Mouse (Mus musculus) lung, postnatal 0 days (tissue): ENCODE measurements at regions not wholly inside any gene's neighbourhood (a gene's known extent, or its start where the extent isn't known, plus 50 kb on each side); places are given as distances from the start of the nearest gene placed in this dataset.
"Not testable (repeated sequence)": the region's sequence is repeated elsewhere in the genome, so short reads cannot be mapped to it uniquely, and the experiment has no call there.

ENCODE experiments used
- ATAC-seq: fragments of 200-750 bp; cut with Nextera tagmentation; 2 replicates; pipeline ENCODE4 v1.8.0; 2017; ENCODE audit warnings: moderate library complexity
- DNase-seq: peaks from one replicate; pipeline ENCODE4 v3.0.0-alpha.2; 2016; ENCODE audit warnings: low spot score
- H3K27ac ChIP-seq: fragments of 300-500 bp; sonication (generic); 2 replicates; pipeline ENCODE4 v1.5.1; 2014; ENCODE audit warnings: antibody characterized with exemption, mild to moderate bottlenecking, low read length, mixed read lengths
- H3K27me3 ChIP-seq: fragments of 300-500 bp; sonication (generic); replicated peaks from 2 replicates; pipeline ENCODE4 v1.6.1; 2014; ENCODE audit warnings: low read length, mixed read lengths; ENCODE audit not compliant: insufficient read depth
- H3K36me3 ChIP-seq: fragments of 300-500 bp; sonication (generic); 2 replicates; pipeline ENCODE4 v1.6.1; 2014; ENCODE audit warnings: low read length, mixed read lengths; ENCODE audit not compliant: insufficient read depth
- H3K4me1 ChIP-seq: fragments of 300-500 bp; sonication (generic); 2 replicates; pipeline ENCODE4 v1.6.1; 2014; ENCODE audit warnings: antibody characterized with exemption, low read depth, low read length, mixed read lengths; ENCODE audit not compliant: insufficient read depth
- H3K4me2 ChIP-seq: fragments of 300-500 bp; sonication (generic); replicated peaks from 2 replicates; pipeline ENCODE4 v1.6.1; 2014; ENCODE audit warnings: low read depth, mild to moderate bottlenecking, low read length, moderate library complexity, mixed read lengths
- H3K4me3 ChIP-seq: fragments of 300-500 bp; sonication (generic); 2 replicates; pipeline ENCODE4 v1.5.1; 2014; ENCODE audit warnings: low read depth, low read length
- H3K9ac ChIP-seq: fragments of 300-500 bp; sonication (generic); replicated peaks from 2 replicates; pipeline ENCODE4 v1.6.1; 2014; ENCODE audit warnings: low read depth, mild to moderate bottlenecking
- H3K9me3 ChIP-seq: fragments of 300-500 bp; sonication (generic); 2 replicates; pipeline ENCODE4 v1.6.1; 2016; ENCODE audit warnings: low read length, mixed read lengths
- CTCF ChIP-seq: IDR thresholded peaks from 2 replicates; pipeline ENCODE4 v1.5.1; 2016; ENCODE audit warnings: antibody characterized with exemption, mild to moderate bottlenecking
- EP300 ChIP-seq: IDR thresholded peaks from 2 replicates; pipeline ENCODE4 v1.6.1; 2016; ENCODE audit warnings: antibody characterized with exemption, mild to moderate bottlenecking, control low read depth
- WGBS: fragments of 180-500 bp; shearing (Covaris S2); extraction: QIAGEN DNeasy Blood & Tissue Kit; methylation state at CpG from one replicate; pipeline ENCODE4 v1.1.7; 2014; 5-methylcytosine and 5-hydroxymethylcytosine counted together

DNA sequence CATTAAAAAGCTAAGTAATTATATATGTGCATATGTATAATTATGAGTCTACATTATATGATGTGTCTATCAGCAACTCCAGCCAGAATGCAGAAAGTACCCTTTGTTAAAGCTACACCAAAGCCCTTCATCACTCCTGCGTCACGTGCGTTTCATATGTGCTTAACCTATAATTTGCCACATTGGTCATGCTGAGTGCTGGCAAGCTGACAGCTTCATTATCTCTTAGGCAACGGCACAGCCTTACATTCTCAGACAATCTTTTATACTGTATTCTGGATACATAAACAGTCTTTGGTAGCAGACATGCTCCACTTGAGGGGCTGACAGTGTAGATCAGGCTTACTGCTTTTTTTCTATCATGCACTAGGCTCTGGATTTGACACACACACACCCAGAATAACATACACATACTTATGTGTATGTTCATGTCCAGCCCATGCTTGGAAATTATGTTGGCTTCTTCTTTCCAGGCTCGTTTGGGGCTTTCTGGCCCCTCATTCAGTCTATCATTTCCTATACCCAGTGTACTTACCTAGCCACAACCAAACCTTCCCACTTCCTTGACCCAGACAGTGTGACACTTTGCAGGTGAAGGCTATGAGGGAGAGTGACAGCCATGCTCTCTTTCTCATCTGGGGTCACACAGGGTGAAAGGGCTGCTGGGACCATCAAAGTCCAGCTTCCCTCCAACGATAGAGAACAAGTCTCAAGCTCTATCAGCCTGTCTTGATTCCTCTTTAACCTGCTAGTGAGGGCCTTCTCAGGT is 692.5 kb upstream of the Intu start:
- Histone ChIP-seq H3K9ac (no peak overlapping the region), H3K27me3 (no peaks in the 10 kb centered on the region), H3K4me2 (no peak overlapping the region), H3K27ac (no peak overlapping the region), H3K4me1 (no peaks in the 10 kb centered on the region), H3K9me3 (no peaks in the 10 kb centered on the region), H3K4me3 (no peak overlapping the region), H3K36me3 (no peaks in the 10 kb centered on the region)
- no peak for DNase-seq
- ATAC-seq, result no peak
- TF ChIP-seq EP300, result no peak
- TF ChIP-seq CTCF, result no peak
- 49% methylated on average over 6 of the region's 6 CpGs for WGBS

DNA sequence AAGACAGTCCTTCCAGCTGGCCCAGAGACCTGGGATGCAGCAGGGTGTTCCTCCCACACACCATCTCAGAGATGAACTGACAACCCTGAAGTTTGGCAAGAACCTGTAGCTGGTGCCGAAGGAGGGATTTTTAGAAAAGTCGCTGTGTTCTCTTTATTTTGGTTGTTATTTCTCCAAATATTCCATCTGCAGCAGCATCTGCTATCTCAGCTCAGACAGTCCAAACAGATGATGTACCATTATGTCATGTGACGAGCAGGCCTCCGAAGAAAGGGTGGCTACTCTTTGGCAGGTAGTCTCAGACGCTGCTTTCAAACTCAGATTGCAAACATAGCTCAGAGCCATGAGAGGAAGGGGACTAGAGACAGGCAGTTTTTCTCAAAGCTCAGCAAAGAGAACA is 690.1 kb upstream of the Intu start:
- ATAC-seq (no peak), DNase-seq (no peak)
- 82% methylated on average over 5 of the region's 5 CpGs for WGBS
- H3K4me3 ChIP-seq, result no peak overlapping the region
- no peak overlapping the region for H3K27ac ChIP-seq
- TF ChIP-seq CTCF, result no peak
- no peak for TF ChIP-seq EP300
- H3K36me3 ChIP-seq, result no peaks in the 10 kb centered on the region
- no peaks in the 10 kb centered on the region for H3K27me3 ChIP-seq
- no peaks in the 10 kb centered on the region for H3K9me3 ChIP-seq
- no peak overlapping the region for H3K4me2 ChIP-seq
- H3K9ac ChIP-seq, result no peak overlapping the region
- no peaks in the 10 kb centered on the region for H3K4me1 ChIP-seq

DNA sequence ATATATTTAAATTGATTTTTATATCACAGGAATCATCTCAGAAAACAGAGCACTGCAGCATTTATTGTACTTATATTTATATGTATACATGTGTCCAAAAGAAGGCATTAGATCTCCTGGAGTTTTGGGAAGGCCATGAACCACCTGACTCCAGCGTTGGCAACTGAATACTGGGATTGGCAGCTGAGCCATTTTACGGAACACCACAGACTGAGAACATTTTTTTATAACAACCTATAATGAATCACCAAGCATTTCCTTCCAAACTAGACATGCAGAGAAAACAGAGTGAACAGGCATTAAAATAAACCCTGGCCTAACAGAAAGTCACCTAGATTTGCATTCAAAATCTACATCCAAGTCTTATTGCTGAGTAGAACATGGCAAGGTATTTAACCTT is 686.0 kb upstream of the Intu start:
- Histone ChIP-seq H3K36me3 (no peaks in the 10 kb centered on the region), H3K4me3 (no peak overlapping the region), H3K27me3 (no peaks in the 10 kb centered on the region), H3K4me1 (no peaks in the 10 kb centered on the region), H3K27ac (no peak overlapping the region), H3K9me3 (no peaks in the 10 kb centered on the region), H3K4me2 (no peak overlapping the region), H3K9ac (no peak overlapping the region)
- ATAC-seq (no peak), DNase-seq (no peak)
- 73% methylated on average over 2 of the region's 2 CpGs for WGBS
- TF ChIP-seq CTCF, result no peak
- no peak for TF ChIP-seq EP300

DNA sequence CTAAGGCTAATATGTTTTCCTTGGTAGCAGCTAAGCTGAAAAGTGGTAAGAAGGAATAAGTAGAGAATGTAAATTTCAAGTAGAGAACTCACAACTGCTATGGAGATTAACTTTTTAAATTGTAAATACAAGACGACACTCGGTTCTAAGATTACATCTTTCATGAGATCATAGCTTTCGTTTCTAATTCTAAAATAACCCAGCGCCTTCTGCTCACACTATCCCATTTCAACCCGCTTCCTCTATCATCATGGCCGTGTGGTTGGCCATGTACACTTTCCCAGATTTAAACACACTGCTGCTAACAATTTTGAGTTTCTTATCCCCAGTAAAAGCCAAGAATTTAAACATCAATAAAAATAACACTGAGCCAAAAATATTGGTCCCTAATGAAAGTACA is 682.3 kb upstream of the Intu start:
- Histone ChIP-seq H3K27me3 (no peaks in the 10 kb centered on the region), H3K9ac (no peak overlapping the region), H3K27ac (no peak overlapping the region), H3K4me2 (no peak overlapping the region), H3K4me3 (no peak overlapping the region), H3K9me3 (no peaks in the 10 kb centered on the region), H3K36me3 (no peaks in the 10 kb centered on the region), H3K4me1 (no peaks in the 10 kb centered on the region)
- TF ChIP-seq EP300 (no peak), CTCF (no peak)
- ATAC-seq, result no peak
- no peak for DNase-seq
- WGBS, result 85% methylated on average over 6 of the region's 6 CpGs

DNA sequence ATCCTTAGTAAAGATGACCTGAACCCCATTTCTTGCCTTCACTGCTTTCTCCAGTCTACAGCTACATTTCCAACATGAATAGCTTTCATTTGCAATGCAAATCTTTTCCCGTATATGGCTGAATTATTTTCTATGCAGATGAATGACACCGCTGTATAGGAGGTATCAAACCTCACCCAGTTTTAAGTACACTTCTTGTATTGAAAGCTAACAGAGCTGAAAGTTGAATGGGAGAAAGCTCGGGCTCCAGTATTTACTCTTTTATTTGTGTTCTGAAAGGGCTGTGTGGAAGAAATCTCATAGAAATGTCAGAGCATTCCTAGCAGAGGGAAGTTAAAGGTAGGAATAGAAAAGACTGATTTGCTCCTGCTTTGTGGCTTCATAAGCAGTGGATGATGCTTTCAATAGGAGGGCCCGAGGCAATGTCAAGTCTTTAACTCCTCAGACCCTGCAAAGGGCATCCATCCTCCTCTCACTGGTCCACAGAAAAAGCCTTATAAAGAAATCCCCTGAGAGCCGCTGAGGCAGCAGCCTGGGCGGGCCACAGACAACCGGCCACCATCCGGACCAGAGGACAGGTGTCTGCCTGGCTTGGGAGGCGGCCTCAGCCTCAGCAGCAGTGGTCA is 673.8 kb upstream of the Intu start:
- no peak overlapping the region for H3K9ac ChIP-seq
- H3K36me3 ChIP-seq, result no peaks in the 10 kb centered on the region
- no peak overlapping the region for H3K4me2 ChIP-seq
- no peaks in the 10 kb centered on the region for H3K27me3 ChIP-seq
- ATAC-seq, result no peak
- WGBS, result 89% methylated on average over 9 of the region's 9 CpGs
- H3K4me3 ChIP-seq, result no peak overlapping the region
- no peak for TF ChIP-seq EP300
- no peak for TF ChIP-seq CTCF
- H3K4me1 ChIP-seq, result no peaks in the 10 kb centered on the region
- DNase-seq, result no peak
- H3K27ac ChIP-seq, result no peak overlapping the region
- H3K9me3 ChIP-seq, result no peaks in the 10 kb centered on the region

DNA sequence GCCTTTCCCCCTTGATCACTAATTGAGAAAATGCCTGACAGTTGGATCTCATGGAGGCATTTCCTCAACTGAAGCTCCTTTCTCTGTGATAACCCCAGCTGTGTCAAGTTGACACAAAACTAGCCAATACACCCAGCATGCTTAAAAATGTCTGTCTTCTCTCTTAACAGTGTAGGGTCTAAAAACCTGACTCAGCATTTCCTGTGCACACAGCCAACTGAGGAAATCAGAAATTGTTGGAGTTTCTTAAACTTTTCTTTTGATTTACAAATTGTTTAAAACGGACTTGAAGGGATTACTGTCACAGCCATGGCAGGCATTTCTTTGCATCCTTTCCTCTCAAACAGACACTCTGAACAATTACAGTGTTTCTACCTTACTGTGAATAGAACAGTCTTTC is 655.0 kb upstream of the Intu start:
- ATAC-seq, DNase-seq, H3K27me3 ChIP-seq, H3K9me3 ChIP-seq, H3K9ac ChIP-seq, H3K4me1 ChIP-seq, H3K4me3 ChIP-seq, H3K36me3 ChIP-seq, H3K27ac ChIP-seq, H3K4me2 ChIP-seq: not testable (repeated sequence)
- 55% methylated on average over 1 of the region's 1 CpGs for WGBS
